Mouse (Mus musculus) C2C12 (cell line): ENCODE measurements around the gene Mtch2. TPM values are rescaled to one million over a fixed set of nuclear protein-coding genes. Genes with fewer than 3 reads are reported as not detected.

Experiments used
- H3K27me3 ChIP-seq: one replicate; pipeline ENCODE4 v1.6.1; 2011; ENCODE audit not compliant: control insufficient read depth, insufficient read depth, insufficient read length
- H3K36me3 ChIP-seq: one replicate; pipeline ENCODE4 v1.6.1; 2011; ENCODE audit not compliant: control insufficient read depth, insufficient read depth
- H3K4me3 ChIP-seq: one replicate; pipeline ENCODE4 v1.5.1; 2011; ENCODE audit warnings: mild to moderate bottlenecking, control low read depth; ENCODE audit not compliant: poor library complexity, insufficient read depth, severe bottlenecking
- H3K79me2 ChIP-seq: one replicate; pipeline ENCODE4 v1.6.1; 2011; ENCODE audit not compliant: control insufficient read depth, insufficient read depth
- H3K79me3 ChIP-seq: one replicate; pipeline ENCODE4 v1.6.1; 2011; ENCODE audit warnings: low read depth, control low read depth
- H3ac ChIP-seq: one replicate; pipeline ENCODE3; 2011; ENCODE audit warnings: low read depth; ENCODE audit not compliant: control insufficient read depth, insufficient read length
- CTCF ChIP-seq: IDR thresholded peaks from one replicate; pipeline ENCODE4 v1.5.1; 2011; ENCODE audit not compliant: control insufficient read depth, insufficient read depth, insufficient read length
- polyA plus RNA-seq: library from polyadenylated mRNA; unstranded; fragments of >200 nt; fragmentation: generic; extraction: Trizol; gene quantifications from one replicate; pipeline ENCODE4 v1.2.1, GENCODE M21; 2012; ENCODE audit warnings: missing spikeins

The Mtch2 gene
- polyA plus RNA-seq, 1 experiment: 146 TPM

GRCm38 (mm10) chr2:90915516-90915915, 68.6 kb downstream of the Mtch2 start:
- H3K79me3 ChIP-seq: peaks cover 57% of the 10 kb centered on the region
- no peak for TF ChIP-seq CTCF
- no peak overlapping the region for H3K4me3 ChIP-seq
- no peaks in the 10 kb centered on the region for H3K27me3 ChIP-seq
- H3K79me2 ChIP-seq: peaks cover 68% of the 10 kb centered on the region
- no peak overlapping the region for H3ac ChIP-seq
- peaks cover 52% of the 10 kb centered on the region for H3K36me3 ChIP-seq

Other genes starting within 250 kb of the Mtch2 start
- 15.1 TPM for gene Nup160, start 169.9 kb upstream of the Mtch2 start, polyA plus RNA-seq
- gene Fnbp4, start 101.8 kb upstream of the Mtch2 start, polyA plus RNA-seq: 12.1 TPM
- not detected for gene Agbl2, start 64.4 kb upstream of the Mtch2 start, polyA plus RNA-seq
- 0.02 TPM for gene C1qtnf4, start 38.7 kb downstream of the Mtch2 start, polyA plus RNA-seq
- 17.3 TPM for gene Kbtbd4, start 57.6 kb downstream of the Mtch2 start, polyA plus RNA-seq
- 150 TPM for gene Ndufs3, start 57.7 kb downstream of the Mtch2 start, polyA plus RNA-seq
- gene Celf1, start 93.2 kb downstream of the Mtch2 start, polyA plus RNA-seq: 34.8 TPM
- 122 TPM for gene Rapsn, start 188.5 kb downstream of the Mtch2 start, polyA plus RNA-seq
- 367 TPM for gene Psmc3, start 206.9 kb downstream of the Mtch2 start, polyA plus RNA-seq
- 52.3 TPM for gene Slc39a13, start 223.3 kb downstream of the Mtch2 start, polyA plus RNA-seq
- not detected for gene Spi1, start 235.2 kb downstream of the Mtch2 start, polyA plus RNA-seq